Mouse (Mus musculus) embryonic fibroblast, embryonic 13.5 days (primary cell): ENCODE data around the gene Mat1a. TPM values are rescaled to one million over a fixed set of nuclear protein-coding genes. Genes with fewer than 3 reads are reported as not detected.
A peak's percentile ranks its signal among the peaks of the same experiment; 100 is the strongest.

Experiments
- H3K27ac ChIP-seq: 2 replicates; pipeline ENCODE4 v1.5.1; 2012; ENCODE audit warnings: low read length, control low read depth, inconsistent platforms; ENCODE audit not compliant: insufficient read depth
- H3K4me1 ChIP-seq: 2 replicates; pipeline ENCODE4 v1.6.1; 2011; ENCODE audit warnings: low read length; ENCODE audit not compliant: control insufficient read depth, insufficient read depth
- H3K4me3 ChIP-seq: 2 replicates; pipeline ENCODE4 v1.5.1; 2011; ENCODE audit warnings: mild to moderate bottlenecking, control low read depth, low read length; ENCODE audit not compliant: insufficient read depth
- CTCF ChIP-seq: IDR thresholded peaks from 2 replicates; pipeline ENCODE4 v1.5.1; 2011; ENCODE audit warnings: mild to moderate bottlenecking, control low read depth, low read length, moderate library complexity, borderline replicate concordance; ENCODE audit not compliant: insufficient read depth
- POLR2A ChIP-seq: IDR thresholded peaks from 2 replicates; pipeline ENCODE4 v1.6.1; 2011; ENCODE audit warnings: low read depth, mild to moderate bottlenecking, control low read depth, low read length, moderate library complexity
- polyA plus RNA-seq: library from polyadenylated mRNA; stranded (reverse); fragments of >200 nt; gene quantifications from 2 replicates; pipeline ENCODE4 v1.2.4, GENCODE M21; 2011; ENCODE audit warnings: low read depth; ENCODE audit not compliant: missing spikeins, insufficient read length

The Mat1a gene
- not detected in 2 replicates for polyA plus RNA-seq

DNA sequence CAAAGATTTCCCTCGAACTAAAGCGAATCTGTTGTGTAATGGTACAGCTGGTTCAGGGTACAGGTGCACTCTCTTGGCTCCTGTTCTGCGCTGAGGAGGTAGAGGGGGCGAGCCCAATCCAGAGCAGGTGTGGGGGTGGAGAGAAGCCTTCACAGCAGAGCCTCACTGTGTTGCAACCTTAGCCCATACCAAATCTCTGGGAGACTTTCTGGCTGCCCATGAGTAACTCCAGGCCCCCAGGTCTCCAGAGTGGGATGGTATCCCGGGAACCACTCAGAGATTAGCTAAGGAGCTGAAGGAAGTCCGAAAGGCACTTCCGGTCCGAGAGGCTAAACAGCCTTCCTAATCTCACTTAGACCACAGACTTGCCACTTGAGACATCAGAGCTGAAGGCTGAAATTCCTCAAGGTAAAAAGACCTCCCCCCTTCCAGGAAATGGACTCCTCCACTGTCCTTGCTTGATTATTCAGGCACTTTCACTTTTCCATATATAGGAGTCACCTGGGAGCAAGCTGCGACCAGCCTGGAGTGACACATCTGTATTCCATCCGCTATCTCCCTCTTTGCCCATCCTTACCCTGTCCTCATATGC is at the start of gene Mat1a:
Mat1a (plus strand) TSS at position 183 of the 592 bp plus-strand sequence.
- no peak within 1 kb of the TSS for H3K27ac ChIP-seq
- no peak within 1 kb of the TSS for H3K4me3 ChIP-seq
- TF ChIP-seq POLR2A (no peak), CTCF (no peak)
- H3K4me1 ChIP-seq: no peaks in the 10 kb centered on the region

DNA sequence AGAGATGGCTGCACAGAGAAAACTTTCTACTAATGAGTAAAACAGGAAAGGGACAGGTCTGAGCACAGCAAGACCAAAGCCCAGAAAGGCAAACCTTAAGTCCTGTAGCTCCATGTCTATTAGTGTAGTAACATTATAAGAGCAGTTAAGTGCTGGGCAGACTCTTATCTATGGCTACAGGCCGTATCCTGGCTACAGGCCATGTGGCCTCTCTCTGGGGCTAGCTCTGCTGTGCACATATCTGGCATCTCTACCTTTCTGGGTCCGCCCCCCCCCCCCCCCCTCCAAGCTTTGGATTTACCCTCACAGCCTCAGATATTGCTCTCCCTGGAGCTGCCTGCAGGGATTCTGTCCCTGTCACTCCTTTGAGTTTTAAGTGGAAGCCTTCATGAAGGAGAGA is 39.7 kb upstream of the Mat1a start:
- Histone ChIP-seq H3K4me1 (no peaks in the 10 kb centered on the region), H3K27ac (no peak overlapping the region), H3K4me3 (no peak overlapping the region)
- TF ChIP-seq POLR2A (no peak), CTCF (no peak)

DNA sequence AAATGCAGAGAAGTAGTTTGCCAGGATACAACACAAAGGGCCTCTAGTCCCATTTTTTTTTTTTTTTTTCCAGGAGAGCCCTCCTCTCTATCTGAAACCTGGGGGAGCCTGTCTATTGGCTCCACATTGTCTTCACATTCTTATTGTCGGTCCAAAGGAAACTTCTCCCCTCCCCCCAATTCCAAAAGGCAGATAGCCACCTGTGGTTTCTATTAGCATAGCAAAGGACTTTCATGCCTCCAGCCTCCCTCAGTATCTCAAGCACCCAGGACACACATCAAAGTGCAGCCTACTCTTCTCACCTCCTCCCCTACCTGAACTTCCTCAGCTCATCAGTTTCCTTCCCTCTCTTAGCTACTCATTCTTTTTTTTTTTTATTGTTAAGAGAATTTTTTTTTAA is 38.4 kb upstream of the Mat1a start:
- TF ChIP-seq CTCF: no peak
- no peak for TF ChIP-seq POLR2A
- Histone ChIP-seq H3K27ac (no peak overlapping the region), H3K4me1 (no peaks in the 10 kb centered on the region), H3K4me3 (no peak overlapping the region)

DNA sequence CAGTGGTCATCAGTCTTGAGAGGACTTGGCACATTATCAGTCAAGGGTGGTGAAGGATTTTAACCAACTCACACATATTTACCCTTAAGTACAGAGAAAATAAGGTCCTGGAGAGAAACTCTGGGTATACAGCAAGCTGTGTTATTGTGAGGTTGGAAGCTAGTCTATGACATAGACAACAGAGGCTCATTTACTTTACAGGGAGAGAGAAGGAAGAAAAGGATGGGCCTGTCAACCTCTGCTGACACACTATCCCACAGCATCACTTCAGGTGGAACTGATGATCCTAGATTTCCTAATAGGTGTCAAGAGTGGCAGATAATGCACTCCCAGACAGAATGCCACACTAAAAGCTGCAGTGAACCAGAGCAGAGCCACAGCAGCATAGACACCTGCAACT is 35.7 kb upstream of the Mat1a start, which contains the start of gene Dydc2:
Dydc2 (minus strand) TSS at position 101 of the 400 bp plus-strand sequence.
- no peaks in the 10 kb centered on the region for H3K4me1 ChIP-seq
- TF ChIP-seq POLR2A: no peak
- no peak for TF ChIP-seq CTCF
- H3K4me3 ChIP-seq: no peak within 1 kb of the TSS
- H3K27ac ChIP-seq: no peak within 1 kb of the TSS

DNA sequence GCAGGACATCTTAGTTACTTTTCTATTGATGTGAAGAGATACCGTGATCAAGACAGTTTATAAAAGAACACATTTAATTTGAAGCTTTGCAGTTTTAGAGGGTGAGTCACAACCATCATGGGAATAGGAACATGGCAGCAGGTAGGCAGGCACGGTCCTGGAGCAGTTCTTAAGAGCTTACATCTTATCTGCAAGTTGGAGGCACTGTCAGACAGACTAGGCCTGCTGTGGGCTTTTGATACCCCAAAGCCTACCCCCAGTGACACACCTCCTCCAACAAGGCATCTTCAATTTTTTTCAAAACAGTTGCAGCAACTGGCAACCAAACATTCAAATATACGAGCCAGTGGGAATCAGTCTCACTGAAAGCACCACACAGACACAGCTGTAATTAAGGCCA is 34.5 kb upstream of the Mat1a start:
- Histone ChIP-seq H3K4me1 (no peaks in the 10 kb centered on the region), H3K27ac (no peak overlapping the region), H3K4me3 (no peak overlapping the region)
- TF ChIP-seq POLR2A (no peak), CTCF (no peak)

DNA sequence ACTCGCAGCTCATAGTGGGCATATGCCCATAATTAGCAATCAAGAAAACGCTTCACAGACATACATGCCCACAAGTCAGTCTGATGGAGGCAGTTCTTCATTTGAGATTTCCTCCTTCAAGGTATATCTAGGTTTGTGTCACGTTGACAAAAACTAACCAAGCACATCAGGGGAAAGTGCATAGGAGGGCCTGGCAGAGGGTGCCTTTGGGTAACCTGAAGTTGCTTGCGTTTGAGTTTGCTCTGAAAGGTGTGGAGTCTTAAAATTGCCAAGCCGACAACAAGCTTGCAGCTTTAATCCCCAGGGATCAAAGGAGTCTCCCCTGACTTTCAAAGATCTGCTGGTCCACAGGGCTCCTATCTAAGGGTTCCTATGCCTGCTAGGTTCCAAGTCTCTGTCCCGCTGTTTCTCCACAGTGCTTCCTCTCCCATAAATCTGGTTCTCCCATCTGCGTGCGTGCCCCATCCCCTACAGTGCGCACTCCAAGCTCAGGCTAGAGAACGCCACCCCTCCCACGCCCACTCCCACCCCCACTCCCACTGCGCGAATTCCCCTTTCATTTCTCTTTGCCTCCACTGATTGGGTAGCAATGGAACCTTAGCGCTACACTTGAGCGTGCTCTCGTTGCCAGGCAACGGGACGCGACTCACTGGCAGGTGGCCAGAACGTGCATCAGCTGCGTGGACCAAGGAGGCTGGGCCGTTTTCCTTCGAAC is 32.4 kb upstream of the Mat1a start, which contains the start of gene Dydc1:
Dydc1 (plus strand) TSS at position 683 of the 715 bp plus-strand sequence.
- Histone ChIP-seq H3K4me3 (peak within 1 kb of the TSS; percentile 46), H3K4me1 (no peaks in the 10 kb centered on the region), H3K27ac (no peak within 1 kb of the TSS)
- no peak for TF ChIP-seq CTCF
- TF ChIP-seq POLR2A: no peak

DNA sequence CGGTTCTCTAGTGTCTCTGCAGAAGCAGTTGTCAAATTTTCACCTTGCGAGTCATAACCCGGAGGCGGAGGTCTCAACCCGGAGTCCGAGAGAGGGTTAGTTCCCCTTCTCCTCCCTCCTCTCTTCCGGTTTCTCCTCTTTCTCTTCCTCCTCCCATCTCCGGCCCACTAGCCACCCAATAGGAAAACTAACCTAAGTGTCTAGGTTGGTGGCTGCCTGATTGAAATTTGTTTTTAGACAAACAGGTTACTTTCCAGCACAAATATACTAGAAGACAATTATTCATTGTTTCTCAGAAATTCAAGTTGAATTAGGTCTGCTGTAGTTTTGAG is 31.9 kb upstream of the Mat1a start:
- TF ChIP-seq CTCF (no peak), POLR2A (no peak)
- Histone ChIP-seq H3K4me3 (peak overlapping the region; percentile 46), H3K4me1 (no peaks in the 10 kb centered on the region), H3K27ac (no peak overlapping the region)

DNA sequence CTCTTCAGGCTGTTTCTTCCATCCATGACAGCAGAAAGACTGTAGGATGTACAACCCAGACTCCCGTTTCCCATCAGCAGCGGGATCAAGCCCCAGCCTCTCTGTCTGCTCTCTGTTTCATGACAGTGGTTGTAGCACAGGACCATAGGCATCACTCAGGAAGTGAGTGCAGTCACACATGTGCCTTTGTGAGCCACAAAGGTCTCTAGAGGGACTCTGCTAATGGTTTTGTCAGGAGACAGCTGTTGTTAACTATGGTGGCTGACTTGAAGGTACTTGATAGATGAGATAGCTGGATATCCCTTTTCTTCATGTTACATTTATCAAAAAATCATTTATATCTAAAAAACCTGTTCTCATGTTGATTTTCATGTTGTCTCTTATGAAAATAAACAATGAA is 22.4 kb upstream of the Mat1a start:
- Histone ChIP-seq H3K4me1 (no peaks in the 10 kb centered on the region), H3K4me3 (no peak overlapping the region), H3K27ac (no peak overlapping the region)
- no peak for TF ChIP-seq CTCF
- no peak for TF ChIP-seq POLR2A

DNA sequence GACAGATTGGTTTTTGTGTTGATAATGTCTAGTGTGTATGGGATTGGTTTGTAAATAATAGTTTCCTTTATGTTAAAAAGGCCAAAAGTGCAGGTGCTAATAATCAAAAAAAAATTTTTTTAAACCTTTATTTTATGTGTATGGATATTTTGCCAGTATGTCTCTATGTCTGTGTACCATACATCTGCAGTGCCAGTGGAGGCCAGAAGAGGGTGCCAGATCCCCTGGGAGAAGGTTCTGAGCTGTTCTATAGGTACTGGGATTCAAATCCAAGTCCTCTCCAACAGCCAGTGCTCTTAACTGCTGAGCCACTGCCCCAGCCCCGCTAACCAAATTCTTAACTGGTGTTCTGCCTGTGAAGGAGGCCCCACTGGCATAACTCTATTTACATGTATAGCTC is 17.3 kb upstream of the Mat1a start:
- Histone ChIP-seq H3K27ac (no peak overlapping the region), H3K4me1 (no peaks in the 10 kb centered on the region), H3K4me3 (no peak overlapping the region)
- no peak for TF ChIP-seq POLR2A
- TF ChIP-seq CTCF: no peak

DNA sequence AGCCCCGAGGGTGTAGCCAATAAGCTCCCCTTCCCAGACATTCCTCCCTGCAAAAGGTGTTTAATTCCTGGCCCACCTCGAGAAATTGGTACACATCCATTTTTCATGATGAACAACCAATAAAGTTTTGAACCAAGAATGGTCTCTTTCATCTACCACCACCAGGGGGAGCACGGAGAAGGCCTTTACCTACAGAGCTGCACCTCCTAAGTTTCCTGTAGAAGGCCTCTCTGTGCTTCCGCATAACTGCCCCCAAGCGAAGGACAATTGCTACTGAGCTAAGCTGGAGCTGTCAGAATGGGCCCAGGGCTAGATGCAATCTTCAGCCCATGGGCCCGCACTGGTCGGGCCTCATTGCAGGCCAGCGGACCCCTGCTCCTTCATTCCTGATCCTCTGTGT is 14.1 kb upstream of the Mat1a start:
- TF ChIP-seq CTCF: no peak
- no peak for TF ChIP-seq POLR2A
- H3K4me3 ChIP-seq: no peak overlapping the region
- H3K4me1 ChIP-seq: no peaks in the 10 kb centered on the region
- H3K27ac ChIP-seq: no peak overlapping the region
